Mouse (Mus musculus) bone marrow, adult 2 months (tissue): ENCODE results near the gene Snw1.

ENCODE experiments used
- CTCF ChIP-seq: fragments of 200-500 bp; IDR thresholded peaks from 2 replicates; pipeline ENCODE4 v1.5.1; 2011; ENCODE audit warnings: low read length, control low read depth; ENCODE audit not compliant: control insufficient read depth, insufficient read depth
- POLR2A ChIP-seq: fragments of 200-500 bp; IDR thresholded peaks from 2 replicates; pipeline ENCODE4 v1.6.1; 2011; ENCODE audit warnings: low read depth, mild to moderate bottlenecking, control low read depth, low read length, borderline replicate concordance; ENCODE audit not compliant: control insufficient read depth

- TF ChIP-seq POLR2A (no peak), CTCF (no peak)
Observed at GRCm38 (mm10) chr12:87470263-87471136, 1.6 kb downstream of the Snw1 start.
